Mouse (Mus musculus) testis, postnatal 14 days (tissue): ENCODE measurements around the gene Pou2f1.
A peak's percentile ranks its signal among the peaks of the same experiment; 100 is the strongest.
"Not testable (repeated sequence)": the region's sequence is repeated elsewhere in the genome, so short reads cannot be mapped to it uniquely, and the experiment has no call there.

Source experiments
- DNase-seq: peaks from one replicate; pipeline ENCODE4 v3.0.0; 2021; ENCODE audit warnings: low spot score

The Pou2f1 gene

GRCm38 (mm10) chr1:166003181-166004022 lies 924 bp upstream of the Pou2f1 start:
- peak; percentile 95 for DNase-seq

GRCm38 (mm10) chr1:166001904-166002489 lies 481 bp downstream of the Pou2f1 start:
- DNase-seq = no peak

GRCm38 (mm10) chr1:166001121-166001903 lies 1.2 kb downstream of the Pou2f1 start:
- DNase-seq = peak; percentile 73

- DNase-seq = peak; percentile 28
These were observed 1.8 kb downstream of the Pou2f1 start for GRCm38 (mm10) chr1:166000601-166001120.

GRCm38 (mm10) chr1:165999709-166000108 lies 2.8 kb downstream of the Pou2f1 start:
- no peak for DNase-seq

- DNase-seq = no peak
These were observed 6.8 kb downstream of the Pou2f1 start for GRCm38 (mm10) chr1:165995661-165996055.

- not testable (repeated sequence) for DNase-seq
These were observed 7.3 kb downstream of the Pou2f1 start for GRCm38 (mm10) chr1:165995011-165995660.

GRCm38 (mm10) chr1:165994279-165994678 lies 8.2 kb downstream of the Pou2f1 start:
- no peak for DNase-seq

GRCm38 (mm10) chr1:165993270-165994156 lies 9.0 kb downstream of the Pou2f1 start:
- DNase-seq = no peak

GRCm38 (mm10) chr1:165988536-165988935 lies 13.9 kb downstream of the Pou2f1 start:
- DNase-seq = no peak

GRCm38 (mm10) chr1:165988072-165988471 lies 14.4 kb downstream of the Pou2f1 start:
- DNase-seq = no peak

GRCm38 (mm10) chr1:165985743-165986360 lies 16.6 kb downstream of the Pou2f1 start:
- no peak for DNase-seq

- no peak for DNase-seq
These were observed 17.3 kb downstream of the Pou2f1 start for GRCm38 (mm10) chr1:165985186-165985585.

- DNase-seq = no peak
These were observed 25.6 kb downstream of the Pou2f1 start for GRCm38 (mm10) chr1:165976672-165977448.

- DNase-seq = no peak
These were observed 33.3 kb downstream of the Pou2f1 start for GRCm38 (mm10) chr1:165969001-165969690.

- DNase-seq = no peak
These were observed 35.3 kb downstream of the Pou2f1 start for GRCm38 (mm10) chr1:165967027-165967654.

- DNase-seq = no peak
These were observed 36.1 kb downstream of the Pou2f1 start for GRCm38 (mm10) chr1:165966156-165966914.
